Mouse (Mus musculus) stomach, embryonic 14.5 days (tissue): ENCODE data around the gene Rspo3. TPM values are rescaled to one million over a fixed set of nuclear protein-coding genes. Genes with fewer than 3 reads are reported as not detected.

Source experiments
- ATAC-seq: fragments of 200-750 bp; cut with Nextera tagmentation; 2 replicates; pipeline ENCODE4 v1.8.0; 2017; ENCODE audit warnings: low read depth, moderate TSS enrichment; ENCODE audit not compliant: insufficient number of reproducible peaks, insufficient read depth, low FRiP score
- H3K27ac ChIP-seq: fragments of 300-500 bp; sonication (generic); 2 replicates; pipeline ENCODE4 v1.5.1; 2014; ENCODE audit warnings: mild to moderate bottlenecking, low read length, moderate library complexity, mixed read lengths
- H3K27me3 ChIP-seq: fragments of 300-500 bp; sonication (generic); 2 replicates; pipeline ENCODE4 v1.6.1; 2014; ENCODE audit warnings: low read length, control low read depth, mixed read lengths; ENCODE audit not compliant: control insufficient read depth, insufficient read depth
- H3K36me3 ChIP-seq: fragments of 300-500 bp; sonication (generic); 2 replicates; pipeline ENCODE4 v1.6.1; 2014; ENCODE audit warnings: mild to moderate bottlenecking, control low read depth, low read length, moderate library complexity, mixed read lengths; ENCODE audit not compliant: control insufficient read depth, insufficient read depth
- H3K4me1 ChIP-seq: fragments of 300-500 bp; sonication (generic); 2 replicates; pipeline ENCODE4 v1.6.1; 2014; ENCODE audit warnings: low read length, control low read depth, mixed read lengths; ENCODE audit not compliant: control insufficient read depth, insufficient read depth
- H3K4me2 ChIP-seq: fragments of 300-500 bp; sonication (generic); replicated peaks from 2 replicates; pipeline ENCODE4 v1.6.1; 2014; ENCODE audit warnings: low read depth, low read length, control low read depth
- H3K4me3 ChIP-seq: fragments of 300-500 bp; sonication (generic); 2 replicates; pipeline ENCODE4 v1.5.1; 2014; ENCODE audit warnings: low read depth, low read length, control low read depth
- H3K9ac ChIP-seq: fragments of 300-500 bp; sonication (generic); replicated peaks from 2 replicates; pipeline ENCODE4 v1.6.1; 2014; ENCODE audit warnings: low read depth, mild to moderate bottlenecking, control low read depth, low read length, moderate library complexity, mixed read lengths
- H3K9me3 ChIP-seq: fragments of 300-500 bp; sonication (generic); 2 replicates; pipeline ENCODE4 v1.6.1; 2016; ENCODE audit warnings: low read depth, low read length, control low read depth; ENCODE audit not compliant: control insufficient read depth
- WGBS: fragments of 180-500 bp; shearing (Covaris S2); extraction: QIAGEN DNeasy Blood & Tissue Kit; methylation state at CpG from one replicate; pipeline ENCODE4 v1.1.7; 2014; 5-methylcytosine and 5-hydroxymethylcytosine counted together
- polyA plus RNA-seq: library from polyadenylated mRNA; unstranded; fragments of >200 nt; fragmentation: Nextera tagmentation; extraction: Ambion mirVana; gene quantifications from 2 replicates; pipeline ENCODE4 v1.2.1, GENCODE M21; 2014

The Rspo3 gene
- polyA plus RNA-seq, 1 experiment from 2014 or later = 19.3 TPM

- H3K36me3 ChIP-seq = no peaks in the 10 kb centered on the region
- H3K9ac ChIP-seq = 0 out of 2 replicates have a peak overlapping the region, but pooled peaks have one; percentile 51
- H3K27me3 ChIP-seq = no peaks in the 10 kb centered on the region
- ATAC-seq = no peak
- H3K9me3 ChIP-seq = no peaks in the 10 kb centered on the region
- H3K27ac ChIP-seq = no peak overlapping the region; the same call in 1 of the 2 replicates
- H3K4me2 ChIP-seq = peak overlapping the region; percentile 79
- H3K4me1 ChIP-seq = 0 out of 2 replicates have a peak, but pooled peaks cover 2% of the 10 kb centered on the region
- peak overlapping the region; percentile 58 for H3K4me3 ChIP-seq
- 0% methylated on average over 7 of the region's 7 CpGs for WGBS
Measured at GRCm38 (mm10) chr10:29534830-29535227, 838 bp downstream of the Rspo3 start.

GRCm38 (mm10) chr10:29533846-29534829 lies 1.5 kb downstream of the Rspo3 start:
- ATAC-seq = peak; percentile 7; the same call in 1 of the 2 replicates
- WGBS = 2% methylated on average over 24 of the region's 24 CpGs

GRCm38 (mm10) chr10:29532821-29533715 lies 2.6 kb downstream of the Rspo3 start:
- Histone ChIP-seq H3K36me3 (no peaks in the 10 kb centered on the region), H3K4me3 (peak overlapping the region; percentile 58), H3K9ac (no peak overlapping the region; the same call in 1 of the 2 replicates), H3K9me3 (no peaks in the 10 kb centered on the region), H3K27me3 (no peaks in the 10 kb centered on the region), H3K27ac (peak overlapping the region; percentile 59), H3K4me2 (peak overlapping the region; percentile 79), H3K4me1 (0 out of 2 replicates have a peak, but pooled peaks cover 2% of the 10 kb centered on the region)
- ATAC-seq = peak; percentile 29; the same call in 1 of the 2 replicates
- under 1% methylated on average over 30 of the region's 30 CpGs for WGBS

More at GRCm38 (mm10) chr10:29533846-29534829, 1.5 kb downstream of the Rspo3 start:
- Histone ChIP-seq H3K27me3 (no peaks in the 10 kb centered on the region), H3K4me2 (peak overlapping the region; percentile 79), H3K9me3 (no peaks in the 10 kb centered on the region), H3K9ac (peak overlapping the region; percentile 18; the same call in 1 of the 2 replicates), H3K4me1 (0 out of 2 replicates have a peak, but pooled peaks cover 2% of the 10 kb centered on the region), H3K36me3 (no peaks in the 10 kb centered on the region), H3K27ac (peak overlapping the region; percentile 23; the same call in 1 of the 2 replicates), H3K4me3 (peak overlapping the region; percentile 58)

GRCm38 (mm10) chr10:29513563-29513962 lies 22.1 kb downstream of the Rspo3 start:
- no peaks in the 10 kb centered on the region for H3K27me3 ChIP-seq
- H3K4me1 ChIP-seq = no peaks in the 10 kb centered on the region
- H3K4me2 ChIP-seq = no peak overlapping the region
- no peak overlapping the region for H3K27ac ChIP-seq
- 97% methylated on average over 1 of the region's 1 CpGs for WGBS
- no peak for ATAC-seq
- no peaks in the 10 kb centered on the region for H3K9me3 ChIP-seq
- H3K36me3 ChIP-seq = no peaks in the 10 kb centered on the region
- no peak overlapping the region for H3K9ac ChIP-seq
- H3K4me3 ChIP-seq = no peak overlapping the region

GRCm38 (mm10) chr10:29508167-29508566 lies 27.5 kb downstream of the Rspo3 start:
- Histone ChIP-seq H3K27ac (no peak overlapping the region), H3K4me2 (no peak overlapping the region), H3K9me3 (no peaks in the 10 kb centered on the region), H3K4me3 (no peak overlapping the region), H3K4me1 (no peaks in the 10 kb centered on the region), H3K36me3 (no peaks in the 10 kb centered on the region), H3K27me3 (no peaks in the 10 kb centered on the region), H3K9ac (no peak overlapping the region)
- 65% methylated on average over 2 of the region's 2 CpGs for WGBS
- ATAC-seq = no peak

- H3K4me3 ChIP-seq = no peak overlapping the region
- H3K9me3 ChIP-seq = no peaks in the 10 kb centered on the region
- no peak for ATAC-seq
- H3K9ac ChIP-seq = no peak overlapping the region
- no peak overlapping the region for H3K27ac ChIP-seq
- H3K27me3 ChIP-seq = no peaks in the 10 kb centered on the region
- WGBS = 65% methylated on average over 3 of the region's 3 CpGs
- H3K4me2 ChIP-seq = no peak overlapping the region
- H3K36me3 ChIP-seq = no peaks in the 10 kb centered on the region
- H3K4me1 ChIP-seq = no peaks in the 10 kb centered on the region
Measured at GRCm38 (mm10) chr10:29497205-29497822, 38.4 kb downstream of the Rspo3 start.

- H3K9ac ChIP-seq = no peak overlapping the region
- H3K4me1 ChIP-seq = no peaks in the 10 kb centered on the region
- no peaks in the 10 kb centered on the region for H3K27me3 ChIP-seq
- H3K4me3 ChIP-seq = no peak overlapping the region
- H3K9me3 ChIP-seq = no peaks in the 10 kb centered on the region
- WGBS = 91% methylated on average over 1 of the region's 1 CpGs
- no peak overlapping the region for H3K27ac ChIP-seq
- no peak for ATAC-seq
- no peaks in the 10 kb centered on the region for H3K36me3 ChIP-seq
- H3K4me2 ChIP-seq = no peak overlapping the region
Measured at GRCm38 (mm10) chr10:29493996-29494395, 41.7 kb downstream of the Rspo3 start.
